Mouse (Mus musculus) stomach, embryonic 16.5 days (tissue): ENCODE data around the gene Hk1. TPM values are rescaled to one million over a fixed set of nuclear protein-coding genes. Genes with fewer than 3 reads are reported as not detected.

Experiments
- ATAC-seq: fragments of 200-750 bp; cut with Nextera tagmentation; 2 replicates; pipeline ENCODE4 v1.8.0; 2017; ENCODE audit warnings: moderate number of reproducible peaks, moderate TSS enrichment; ENCODE audit not compliant: insufficient read depth, low FRiP score
- H3K27ac ChIP-seq: fragments of 300-500 bp; sonication (generic); 2 replicates; pipeline ENCODE4 v1.5.1; 2014; ENCODE audit warnings: low read length
- H3K27me3 ChIP-seq: fragments of 300-500 bp; sonication (generic); 2 replicates; pipeline ENCODE4 v1.6.1; 2014; ENCODE audit warnings: low read length, control low read depth, mixed read lengths; ENCODE audit not compliant: control insufficient read depth, insufficient read depth
- H3K36me3 ChIP-seq: fragments of 300-500 bp; sonication (generic); 2 replicates; pipeline ENCODE4 v1.6.1; 2014; ENCODE audit warnings: low read length; ENCODE audit not compliant: control insufficient read depth, insufficient read depth
- H3K4me1 ChIP-seq: fragments of 300-500 bp; sonication (generic); 2 replicates; pipeline ENCODE4 v1.6.1; 2014; ENCODE audit warnings: low read length, control low read depth, mixed read lengths; ENCODE audit not compliant: control insufficient read depth, insufficient read depth
- H3K4me2 ChIP-seq: fragments of 300-500 bp; sonication (generic); 2 replicates; pipeline ENCODE4 v1.6.1; 2014; ENCODE audit warnings: low read depth, low read length, mixed read lengths
- H3K4me3 ChIP-seq: fragments of 300-500 bp; sonication (generic); replicated peaks from 2 replicates; pipeline ENCODE4 v1.5.1; 2014; ENCODE audit warnings: mild to moderate bottlenecking, low read length
- H3K9ac ChIP-seq: fragments of 300-500 bp; sonication (generic); 2 replicates; pipeline ENCODE4 v1.6.1; 2014; ENCODE audit warnings: low read length
- H3K9me3 ChIP-seq: fragments of 300-500 bp; sonication (generic); replicated peaks from 2 replicates; pipeline ENCODE4 v1.6.1; 2016; ENCODE audit warnings: low read length, control low read depth; ENCODE audit not compliant: control insufficient read depth
- WGBS: fragments of 180-500 bp; shearing (Covaris S2); extraction: QIAGEN DNeasy Blood & Tissue Kit; methylation state at CpG from one replicate; pipeline ENCODE4 v1.1.7; 2014; 5-methylcytosine and 5-hydroxymethylcytosine counted together
- polyA plus RNA-seq: library from polyadenylated mRNA; unstranded; fragments of >200 nt; fragmentation: Nextera tagmentation; extraction: Ambion mirVana; gene quantifications from 2 replicates; pipeline ENCODE4 v1.2.1, GENCODE M21; 2015

Hk1 gene
- polyA plus RNA-seq, 1 experiment from 2014 or later = 55.0 TPM

GRCm38 (mm10) chr10:62247815-62248214 lies 131.9 kb downstream of the Hk1 start:
- Histone ChIP-seq H3K9ac (no peak overlapping the region), H3K36me3 (no peaks in the 10 kb centered on the region), H3K4me2 (no peak overlapping the region; the same call in 1 of the 2 replicates), H3K4me3 (no peak overlapping the region), H3K4me1 (peaks cover 9% of the 10 kb centered on the region; the same call in 1 of the 2 replicates), H3K27me3 (no peaks in the 10 kb centered on the region), H3K9me3 (no peaks in the 10 kb centered on the region), H3K27ac (peak overlapping the region; percentile 68)
- ATAC-seq = peak; percentile 85
- WGBS = 8% methylated on average over 8 of the region's 8 CpGs

- H3K27ac ChIP-seq = peak overlapping the region; percentile 66
These were observed 132.6 kb downstream of the Hk1 start for GRCm38 (mm10) chr10:62247156-62247555.

DNA sequence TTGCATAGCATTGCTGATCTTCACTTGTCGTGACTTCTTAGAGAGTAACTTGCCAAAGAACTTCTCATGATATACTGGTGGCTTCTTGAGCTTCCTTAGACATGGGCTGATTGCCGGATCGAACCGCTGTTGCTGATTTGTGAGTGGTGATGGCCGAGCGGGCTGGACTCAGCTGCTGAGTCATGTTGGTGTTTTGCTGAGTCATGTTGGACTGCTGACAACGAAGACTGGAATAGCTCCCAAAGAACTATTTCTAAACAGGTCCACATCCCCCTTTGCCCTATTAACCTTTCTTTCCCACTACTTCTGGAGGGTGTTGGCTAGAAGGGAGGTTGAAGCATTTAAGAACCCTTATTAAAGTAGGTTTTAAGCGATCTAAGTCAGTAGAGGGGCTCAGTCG lies 135.6 kb downstream of the Hk1 start:
- no peak for ATAC-seq
- Histone ChIP-seq H3K27ac (no peak overlapping the region), H3K9ac (no peak overlapping the region), H3K4me2 (no peak overlapping the region), H3K9me3 (no peaks in the 10 kb centered on the region), H3K27me3 (no peaks in the 10 kb centered on the region), H3K4me3 (no peak overlapping the region), H3K36me3 (no peaks in the 10 kb centered on the region), H3K4me1 (peaks cover 9% of the 10 kb centered on the region; the same call in 1 of the 2 replicates)
- WGBS = 90% methylated on average over 9 of the region's 9 CpGs

More at GRCm38 (mm10) chr10:62247156-62247555, 132.6 kb downstream of the Hk1 start:
- Histone ChIP-seq H3K36me3 (no peaks in the 10 kb centered on the region), H3K4me1 (peaks cover 9% of the 10 kb centered on the region; the same call in 1 of the 2 replicates), H3K4me3 (no peak overlapping the region), H3K9me3 (no peaks in the 10 kb centered on the region), H3K9ac (0 out of 2 replicates have a peak overlapping the region, but pooled peaks have one; percentile 17), H3K27me3 (no peaks in the 10 kb centered on the region), H3K4me2 (no peak overlapping the region)
- ATAC-seq = no peak
- 67% methylated on average over 3 of the region's 3 CpGs for WGBS

DNA sequence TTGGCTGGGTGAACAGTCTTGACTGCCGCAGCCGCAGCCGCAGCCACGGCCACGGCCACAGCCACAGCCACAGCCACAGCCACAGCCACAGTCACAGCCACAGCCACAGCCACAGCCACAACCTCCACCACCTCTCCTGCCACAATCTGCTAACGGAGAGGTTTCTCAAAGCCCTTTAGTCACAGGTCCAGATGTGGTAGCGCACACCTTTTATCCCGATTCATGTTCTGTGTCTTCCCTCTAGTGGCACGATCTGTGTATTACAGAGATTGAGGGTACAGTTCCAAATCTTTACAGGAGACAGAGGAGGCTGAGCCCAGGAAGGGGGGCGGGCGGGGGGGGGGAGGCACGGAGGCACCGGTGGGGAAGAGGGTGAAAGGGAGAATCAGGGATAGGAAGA lies 136.8 kb downstream of the Hk1 start:
- no peak overlapping the region for H3K9ac ChIP-seq
- H3K4me2 ChIP-seq = no peak overlapping the region
- WGBS = 46% methylated on average over 13 of the region's 13 CpGs
- peaks cover 5% of the 10 kb centered on the region; the same call in 1 of the 2 replicates for H3K4me1 ChIP-seq
- H3K36me3 ChIP-seq = no peaks in the 10 kb centered on the region
- no peaks in the 10 kb centered on the region for H3K27me3 ChIP-seq
- ATAC-seq = no peak; the same call in 1 of the 2 replicates
- H3K27ac ChIP-seq = no peak overlapping the region
- no peaks in the 10 kb centered on the region for H3K9me3 ChIP-seq
- H3K4me3 ChIP-seq = no peak overlapping the region

- Histone ChIP-seq H3K4me1 (0 out of 2 replicates have a peak, but pooled peaks cover under 1% of the 10 kb centered on the region), H3K36me3 (no peaks in the 10 kb centered on the region), H3K9me3 (no peaks in the 10 kb centered on the region), H3K9ac (no peak overlapping the region), H3K27ac (no peak overlapping the region), H3K4me2 (no peak overlapping the region), H3K4me3 (no peak overlapping the region), H3K27me3 (no peaks in the 10 kb centered on the region)
- 60% methylated on average over 10 of the region's 10 CpGs for WGBS
- ATAC-seq = no peak
These were observed 137.3 kb downstream of the Hk1 start for GRCm38 (mm10) chr10:62242358-62242757.

- WGBS = 50% methylated on average over 6 of the region's 6 CpGs
- H3K9me3 ChIP-seq = no peaks in the 10 kb centered on the region
- no peak for ATAC-seq
These were observed 140.4 kb downstream of the Hk1 start for GRCm38 (mm10) chr10:62239270-62239669.

GRCm38 (mm10) chr10:62238688-62239087 lies 141.0 kb downstream of the Hk1 start:
- H3K4me3 ChIP-seq = no peak overlapping the region
- no peaks in the 10 kb centered on the region for H3K27me3 ChIP-seq
- H3K9ac ChIP-seq = no peak overlapping the region
- 92% methylated on average over 3 of the region's 3 CpGs for WGBS
- H3K27ac ChIP-seq = no peak overlapping the region
- H3K4me2 ChIP-seq = no peak overlapping the region
- no peaks in the 10 kb centered on the region for H3K4me1 ChIP-seq
- no peaks in the 10 kb centered on the region for H3K9me3 ChIP-seq
- H3K36me3 ChIP-seq = no peaks in the 10 kb centered on the region
- ATAC-seq = no peak

More at GRCm38 (mm10) chr10:62239270-62239669, 140.4 kb downstream of the Hk1 start:
- H3K27ac ChIP-seq = no peak overlapping the region
- no peaks in the 10 kb centered on the region for H3K36me3 ChIP-seq
- no peak overlapping the region for H3K4me3 ChIP-seq
- no peaks in the 10 kb centered on the region for H3K4me1 ChIP-seq
- H3K4me2 ChIP-seq = no peak overlapping the region
- no peak overlapping the region for H3K9ac ChIP-seq
- H3K27me3 ChIP-seq = no peaks in the 10 kb centered on the region

- Histone ChIP-seq H3K4me3 (no peak overlapping the region), H3K9ac (no peak overlapping the region), H3K4me1 (no peaks in the 10 kb centered on the region), H3K9me3 (no peaks in the 10 kb centered on the region), H3K36me3 (no peaks in the 10 kb centered on the region), H3K27ac (no peak overlapping the region), H3K27me3 (no peaks in the 10 kb centered on the region), H3K4me2 (no peak overlapping the region)
- ATAC-seq = no peak; the same call in 1 of the 2 replicates
- whole genome bisulfite sequencing = 81% methylated on average over 10 of the region's 10 CpGs
These were observed 142.5 kb downstream of the Hk1 start for GRCm38 (mm10) chr10:62237205-62237604.

DNA sequence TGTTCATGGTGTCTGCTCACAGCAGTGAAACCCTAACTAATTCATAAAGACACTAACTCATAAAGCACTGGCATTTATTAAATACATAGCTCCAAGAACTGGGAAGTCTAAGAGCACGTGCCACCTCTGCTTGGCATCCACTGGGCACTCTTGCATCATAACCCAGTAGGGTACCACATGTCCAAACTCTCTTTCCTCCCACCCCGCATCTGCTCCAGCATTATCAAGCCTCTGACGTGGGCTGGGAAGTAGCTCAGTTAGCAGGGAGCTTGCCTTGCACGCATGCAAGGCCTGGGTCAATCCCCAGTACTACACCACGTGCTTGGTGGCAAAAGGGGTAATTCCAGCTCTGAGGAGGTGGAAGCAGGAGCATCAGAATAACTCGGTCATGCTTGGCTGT lies 143.5 kb downstream of the Hk1 start:
- WGBS = 90% methylated on average over 6 of the region's 6 CpGs
- no peak overlapping the region for H3K9ac ChIP-seq
- H3K27ac ChIP-seq = no peak overlapping the region
- no peaks in the 10 kb centered on the region for H3K27me3 ChIP-seq
- no peak for ATAC-seq
- H3K4me3 ChIP-seq = no peak overlapping the region
- no peaks in the 10 kb centered on the region for H3K9me3 ChIP-seq
- no peaks in the 10 kb centered on the region for H3K36me3 ChIP-seq
- H3K4me1 ChIP-seq = peaks cover 4% of the 10 kb centered on the region; the same call in 1 of the 2 replicates
- no peak overlapping the region for H3K4me2 ChIP-seq
